Mouse (Mus musculus) Patski (cell line): ENCODE data around the gene Mfn2. TPM values are rescaled to one million over a fixed set of nuclear protein-coding genes. Genes with fewer than 3 reads are reported as not detected.

Experiments
- ATAC-seq: fragments of 100-300 bp; one replicate; pipeline ENCODE4 v1.8.0; 2021
- CTCF ChIA-PET: fragments of 350-600 bp; sonication (Branson Sonifier 250); formaldehyde crosslinking; loops from one replicate; lab custom pipeline; 2022; ENCODE audit warnings: inconsistent platforms; lab: Charles Lee
- POLR2A ChIA-PET: fragments of 350-600 bp; sonication (Branson Sonifier 250); formaldehyde crosslinking; loops from one replicate; lab custom pipeline; 2022; ENCODE audit warnings: antibody characterized with exemption, inconsistent platforms; lab: Charles Lee
- DNase-seq: peaks from one replicate; pipeline ENCODE4 v3.0.0-alpha.2; 2011; ENCODE audit warnings: low read depth, low spot score
- H3K27me3 ChIP-seq: fragments of 371-371 bp; one replicate; pipeline ENCODE4 v1.5.1; 2021
- CTCF ChIP-seq: fragments of 100-300 bp; IDR thresholded peaks from one replicate; pipeline ENCODE4 v1.5.1; 2021
- in situ Hi-C: fragments of 300-500 bp; cut with MboI; formaldehyde crosslinking; loops from 3 replicates; pipeline ENCODE4 v1.11.1; 2018; ENCODE audit warnings: low pct_unique_long_range_greater_than_20kb, mixed read lengths
- polyA plus RNA-seq: library from polyadenylated mRNA; unstranded; gene quantifications from one replicate; pipeline ENCODE4 v1.2.3, GENCODE M21; 2021

Mfn2 gene
- polyA plus RNA-seq, 1 experiment from 2014 or later: 52.4 TPM

DNA sequence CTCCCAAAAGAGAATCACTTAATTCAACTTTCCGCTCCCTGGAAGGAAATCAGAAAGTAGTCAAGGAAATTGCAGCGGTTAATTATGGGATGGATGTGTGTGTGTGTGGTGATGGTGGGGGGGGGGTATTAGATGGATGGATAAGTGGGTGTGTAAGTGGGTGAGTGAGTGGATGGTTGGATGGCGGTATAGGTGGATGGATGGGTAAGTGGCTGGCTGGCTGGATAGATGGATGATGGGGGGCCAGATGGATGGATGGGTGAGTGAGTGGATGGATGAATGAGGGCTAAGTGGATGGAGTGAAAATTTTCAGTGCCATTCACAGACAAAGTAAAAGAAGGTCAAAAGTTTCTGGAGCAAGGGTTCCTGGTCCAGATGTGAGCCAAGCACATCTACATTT lies 32.5 kb upstream of the Mfn2 start:
- CTCF ChIA-PET: interaction anchor here (1.4 kb wide), 1 partner anchor 17 kb away, joined by 4 read pairs; no protein-coding TSS in a partner anchor
- DNase-seq: no peak
- POLR2A ChIA-PET: interaction anchor here (0.6 to 1.4 kb wide), 2 partner anchors 12 to 32 kb away, joined by 3 to 4 read pairs; no protein-coding TSS in a partner anchor

DNA sequence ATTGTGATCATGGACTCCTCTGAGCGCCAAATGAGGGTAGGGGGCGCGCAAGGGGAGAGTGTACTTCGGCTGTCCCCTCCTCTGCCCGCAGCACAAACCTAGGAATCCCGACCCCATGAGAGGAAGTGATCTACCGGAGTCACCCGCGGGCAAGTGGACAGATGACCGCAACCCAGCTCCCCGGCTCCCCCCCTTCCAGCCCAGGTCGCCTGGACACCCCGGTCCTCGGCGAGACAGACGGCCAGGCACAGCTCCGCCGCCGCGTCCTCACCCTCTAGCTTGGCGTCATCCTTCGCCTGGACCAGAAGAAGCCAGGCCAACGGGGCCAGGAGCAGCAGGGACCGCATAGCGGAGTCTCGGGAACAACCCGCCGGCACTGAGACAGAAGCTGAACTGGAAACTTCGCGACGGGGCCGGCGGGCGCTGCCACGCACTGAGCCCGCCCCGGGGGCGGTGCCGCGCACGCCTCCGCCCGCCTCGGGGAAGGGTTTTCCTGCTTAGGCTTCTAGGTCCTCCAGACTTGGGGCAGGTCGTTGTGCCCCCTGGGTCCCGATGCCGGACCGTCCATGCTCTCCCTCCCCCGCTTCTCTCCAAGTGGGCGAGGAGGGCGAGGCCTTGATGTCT lies 31.9 kb upstream of the Mfn2 start, which contains the start of gene Plod1:
Gene Plod1, minus strand, starts transcription at position 437 of the 624 bp plus-strand sequence.
- POLR2A ChIA-PET: interaction anchor here (0.9 to 1.4 kb wide), 2 partner anchors 27 to 31 kb away, joined by 3 to 4 read pairs; no protein-coding TSS in a partner anchor
- in situ Hi-C loops: no loop called here
- ATAC-seq (peak; percentile 65), DNase-seq (no peak)
- CTCF ChIA-PET: interaction anchor here (1.4 kb wide), 1 partner anchor 17 kb away, joined by 4 read pairs; no protein-coding TSS in a partner anchor
- no peak for TF ChIP-seq CTCF
- no peaks in the 10 kb centered on the region for H3K27me3 ChIP-seq

More for the DNA sequence above, 32.5 kb upstream of the Mfn2 start:
- no peaks in the 10 kb centered on the region for H3K27me3 ChIP-seq
- no peak for TF ChIP-seq CTCF
- ATAC-seq: no peak
- in situ Hi-C loops: no loop called here

DNA sequence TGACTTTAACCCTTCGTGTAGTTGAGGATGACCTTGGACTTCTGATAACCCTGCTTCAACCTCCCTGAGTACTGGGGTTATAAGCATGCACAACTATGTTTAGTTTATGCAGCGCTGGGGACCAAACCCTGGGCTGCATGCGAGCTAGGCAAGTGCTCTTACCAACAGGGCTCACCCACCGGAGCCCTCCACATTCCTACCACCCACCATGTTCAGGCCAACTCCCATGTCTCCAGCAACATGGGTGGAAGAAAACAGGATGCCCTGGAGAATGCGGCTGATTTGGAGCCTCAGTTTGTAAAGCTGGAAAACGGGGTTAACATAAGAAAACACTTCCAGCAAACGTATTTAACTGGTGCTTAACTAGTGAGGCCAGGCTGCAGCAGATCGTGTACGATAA lies 31.4 kb upstream of the Mfn2 start:
- in situ Hi-C loops: no loop called here
- ChIA-PET CTCF (interaction anchor here (1.4 kb wide), 1 partner anchor 18 kb away, joined by 4 read pairs; no protein-coding TSS in a partner anchor), POLR2A (interaction anchor here (0.9 to 1.4 kb wide), 2 partner anchors 26 to 31 kb away, joined by 3 to 4 read pairs; no protein-coding TSS in a partner anchor)
- TF ChIP-seq CTCF: no peak
- no peaks in the 10 kb centered on the region for H3K27me3 ChIP-seq
- ATAC-seq: no peak
- no peak for DNase-seq

DNA sequence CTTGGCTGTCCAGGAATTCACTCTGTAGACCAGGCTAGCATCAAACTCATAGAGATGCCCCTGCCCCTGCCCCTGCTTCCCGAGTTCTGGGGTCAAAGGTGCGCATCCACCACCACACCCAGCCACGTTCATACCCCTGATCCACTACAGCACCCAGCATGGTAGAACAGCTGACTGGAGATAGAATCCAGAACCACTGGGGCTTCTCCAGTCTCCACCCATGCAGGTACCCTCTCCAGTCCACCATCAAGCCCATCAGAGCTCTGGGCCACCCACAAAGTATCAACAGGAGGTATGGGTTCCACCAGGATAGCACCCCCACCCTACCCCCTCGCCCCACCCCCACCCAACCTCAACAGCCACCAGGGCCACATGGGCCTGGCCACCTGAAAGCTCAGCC lies 30.1 kb upstream of the Mfn2 start:
- ChIA-PET POLR2A (interaction anchor here (0.7 kb wide), 1 partner anchor 15 kb away, joined by 4 read pairs; no protein-coding TSS in a partner anchor), CTCF (interaction anchor here (0.7 kb wide), 1 partner anchor 25 kb away, joined by 3 read pairs; no protein-coding TSS in a partner anchor)
- no peaks in the 10 kb centered on the region for H3K27me3 ChIP-seq
- DNase-seq: no peak
- ATAC-seq: no peak
- in situ Hi-C loops: no loop called here
- no peak for TF ChIP-seq CTCF

DNA sequence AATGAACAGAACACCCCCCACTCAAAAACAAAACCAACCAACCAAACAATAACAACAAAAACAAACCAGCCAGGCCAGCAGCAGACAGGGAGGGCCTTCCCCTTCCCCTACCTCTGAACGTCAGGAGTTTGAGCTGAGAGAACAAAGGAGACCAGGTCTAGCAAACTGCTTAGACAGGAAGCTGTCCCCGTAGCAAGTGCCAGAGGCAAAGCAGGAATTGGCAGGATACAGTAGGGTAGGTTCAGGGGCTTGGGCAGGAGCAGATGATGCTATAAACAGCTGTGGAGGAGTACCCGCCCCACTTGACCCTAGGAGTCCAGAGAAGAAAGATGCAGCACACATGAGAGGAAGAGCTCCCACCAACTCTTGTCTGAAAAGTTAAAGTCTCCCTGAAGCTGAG lies 29.6 kb upstream of the Mfn2 start:
- no peak for ATAC-seq
- H3K27me3 ChIP-seq: no peaks in the 10 kb centered on the region
- in situ Hi-C loops: no loop called here
- ChIA-PET CTCF (interaction anchor here (0.7 kb wide), 1 partner anchor 25 kb away, joined by 3 read pairs; no protein-coding TSS in a partner anchor), POLR2A (interaction anchor here (0.7 kb wide), 1 partner anchor 16 kb away, joined by 4 read pairs; no protein-coding TSS in a partner anchor)
- no peak for DNase-seq
- TF ChIP-seq CTCF: no peak

DNA sequence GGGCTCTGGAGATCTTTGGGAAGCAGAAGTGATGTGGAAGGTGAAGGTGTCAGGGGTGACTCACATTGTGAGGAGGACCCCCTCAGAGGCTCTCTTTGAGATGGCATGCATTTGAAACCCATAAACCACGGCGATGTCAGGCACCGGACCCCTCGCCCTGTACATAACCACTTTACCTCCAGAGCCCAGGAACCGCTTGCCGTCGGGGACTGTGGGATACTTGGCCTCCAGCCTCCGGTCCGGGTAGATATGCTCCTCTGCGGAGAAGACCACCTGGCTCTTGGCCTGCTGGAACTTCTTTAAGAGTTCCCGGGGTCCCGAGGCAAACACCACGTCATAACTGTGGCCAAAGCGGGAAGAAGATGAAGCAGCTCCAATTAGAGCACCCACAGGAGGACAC lies 26.4 kb upstream of the Mfn2 start:
- no peak for ATAC-seq
- no peak for DNase-seq
- in situ Hi-C loops: no loop called here
- CTCF ChIA-PET: no interaction called here
- TF ChIP-seq CTCF: no peak
- H3K27me3 ChIP-seq: no peaks in the 10 kb centered on the region
- POLR2A ChIA-PET: no interaction called here

DNA sequence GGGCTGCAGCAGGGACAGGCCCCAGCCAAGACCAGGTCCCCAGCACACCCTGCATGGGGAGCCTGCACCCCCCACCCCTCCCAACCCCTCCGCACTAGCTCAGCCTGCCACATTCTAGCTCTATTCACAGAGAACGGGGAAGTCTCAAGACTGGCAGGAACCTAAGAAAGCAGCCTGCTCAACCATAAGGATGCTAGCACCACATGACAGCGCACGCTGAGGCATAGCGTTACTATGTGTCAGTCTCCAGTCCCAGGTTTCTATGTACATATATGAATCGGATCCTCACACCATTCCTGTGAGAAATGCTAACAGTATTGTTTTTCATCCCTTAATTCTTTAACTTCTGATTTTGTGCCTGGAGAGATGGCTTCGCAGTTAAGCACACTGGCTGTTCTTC lies 24.0 kb upstream of the Mfn2 start:
- CTCF ChIA-PET: no interaction called here
- DNase-seq (no peak), ATAC-seq (no peak)
- POLR2A ChIA-PET: no interaction called here
- in situ Hi-C loops: no loop called here
- H3K27me3 ChIP-seq: no peaks in the 10 kb centered on the region
- no peak for TF ChIP-seq CTCF

DNA sequence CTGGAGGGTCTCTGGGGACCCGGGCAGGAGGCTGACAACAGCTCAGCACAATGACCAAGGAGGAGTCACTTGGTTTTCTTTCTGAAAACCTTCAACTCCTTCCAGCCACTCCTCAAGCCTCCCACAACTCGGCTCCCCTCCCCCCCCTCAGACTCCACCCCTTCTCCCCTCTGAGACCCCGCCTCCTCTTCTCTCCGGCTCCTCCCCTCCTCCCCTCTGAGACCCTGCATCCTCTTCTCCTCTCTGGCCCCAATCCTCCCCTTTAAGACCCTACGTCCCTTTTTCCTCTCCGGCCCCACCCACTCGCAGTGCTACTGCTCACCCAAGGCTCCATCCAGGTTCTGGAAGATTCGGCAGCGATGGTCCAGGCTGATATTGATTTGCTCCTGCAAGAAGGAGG lies 23.6 kb upstream of the Mfn2 start:
- ChIA-PET POLR2A (no interaction called here), CTCF (no interaction called here)
- in situ Hi-C loops: no loop called here
- H3K27me3 ChIP-seq: no peaks in the 10 kb centered on the region
- ATAC-seq (no peak), DNase-seq (no peak)
- TF ChIP-seq CTCF: no peak

DNA sequence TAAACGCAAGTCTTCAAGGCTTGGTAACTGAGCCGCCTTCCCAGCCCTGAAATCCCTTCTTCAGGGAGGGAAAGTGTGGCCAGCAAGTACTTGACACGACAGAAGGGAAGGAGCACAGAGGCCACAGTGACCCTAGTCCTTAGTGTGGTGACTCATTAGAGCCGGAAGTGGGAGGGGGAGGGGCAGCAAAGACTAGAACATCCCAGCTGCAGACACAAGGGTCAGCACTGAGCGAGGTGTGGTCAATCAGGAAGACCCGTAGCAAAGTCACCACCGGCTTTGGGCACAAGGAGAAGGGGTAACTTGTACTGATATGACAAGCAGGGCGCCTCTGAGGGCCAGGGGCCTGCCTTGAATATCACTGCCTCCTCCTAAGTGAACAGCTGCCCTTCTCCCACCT lies 23.2 kb upstream of the Mfn2 start:
- POLR2A ChIA-PET: no interaction called here
- DNase-seq (no peak), ATAC-seq (no peak)
- in situ Hi-C loops: no loop called here
- H3K27me3 ChIP-seq: no peaks in the 10 kb centered on the region
- CTCF ChIA-PET: no interaction called here
- TF ChIP-seq CTCF: no peak

DNA sequence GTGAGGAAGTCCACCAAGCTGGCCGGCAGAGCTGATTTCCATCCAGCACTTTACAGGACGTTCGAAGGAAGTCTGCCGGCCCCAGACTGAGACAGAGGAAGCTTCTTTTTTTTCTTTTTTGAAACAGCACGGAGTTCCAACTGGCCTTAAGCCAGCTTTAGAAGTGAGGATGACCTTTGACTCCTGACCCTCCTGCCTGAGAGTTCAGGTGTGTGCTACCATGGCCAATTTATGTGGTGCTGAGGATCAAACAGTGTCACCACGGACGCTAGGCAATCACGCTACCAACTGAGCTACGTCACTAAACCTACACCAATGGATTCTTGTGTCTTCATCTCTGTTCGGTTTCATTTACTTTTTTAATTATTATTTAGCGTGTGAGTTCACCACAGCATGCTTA lies 17.8 kb upstream of the Mfn2 start:
- H3K27me3 ChIP-seq: no peaks in the 10 kb centered on the region
- CTCF ChIA-PET: no interaction called here
- TF ChIP-seq CTCF: no peak
- no peak for DNase-seq
- in situ Hi-C loops: no loop called here
- POLR2A ChIA-PET: interaction anchor here (0.6 kb wide), 1 partner anchor 220 kb away, joined by 6 read pairs; no protein-coding TSS in a partner anchor
- no peak for ATAC-seq

DNA sequence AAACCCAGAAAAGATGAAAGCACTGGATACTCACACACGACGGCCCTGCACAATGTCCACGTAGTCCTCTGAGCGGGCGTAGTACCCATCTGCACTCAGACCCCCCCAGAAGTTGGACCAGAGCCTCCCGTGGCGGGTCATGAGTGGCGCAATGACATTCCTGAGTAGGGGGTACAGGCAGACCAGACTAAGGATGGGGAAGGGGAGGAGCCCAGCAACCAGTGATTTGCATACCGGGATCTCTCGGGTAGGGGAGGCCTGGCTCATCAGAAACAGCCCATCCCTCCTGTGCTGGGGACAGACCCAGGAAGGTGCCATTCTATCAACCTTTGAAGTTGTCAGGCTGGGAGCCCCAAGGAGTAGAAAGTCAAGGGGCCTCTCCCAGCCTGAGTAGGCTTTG lies 16.5 kb upstream of the Mfn2 start:
- POLR2A ChIA-PET: no interaction called here
- no peaks in the 10 kb centered on the region for H3K27me3 ChIP-seq
- no peak for DNase-seq
- no peak for ATAC-seq
- in situ Hi-C loops: no loop called here
- no peak for TF ChIP-seq CTCF
- CTCF ChIA-PET: no interaction called here
